Mouse (Mus musculus) myocyte (in vitro differentiated cells): ENCODE measurements around the gene Tor2a.

Experiments
- CEBPB ChIP-seq: IDR thresholded peaks from 2 replicates; pipeline ENCODE4 v1.6.1; 2011; ENCODE audit warnings: mild to moderate bottlenecking, moderate library complexity; ENCODE audit not compliant: poor library complexity, insufficient read depth, severe bottlenecking
- E2F4 ChIP-seq: IDR thresholded peaks from one replicate; pipeline ENCODE4 v1.6.1; 2011; ENCODE audit warnings: mild to moderate bottlenecking, control low read depth, moderate library complexity; ENCODE audit not compliant: insufficient read depth
- MAX ChIP-seq: IDR thresholded peaks from one replicate; pipeline ENCODE4 v1.6.1; 2011; ENCODE audit warnings: low read depth, mild to moderate bottlenecking, control low read depth
- MYOD1 ChIP-seq, 3 experiments: IDR thresholded peaks; one replicate each; pipeline ENCODE4 v1.6.1; 2011; ENCODE audit warnings: control low read depth in 2 of 3, low read depth in 2 of 3, mild to moderate bottlenecking in 2 of 3, moderate library complexity in 1 of 3; ENCODE audit not compliant: insufficient read length in 2 of 3, control insufficient read depth in 1 of 3
- POLR2A ChIP-seq: IDR thresholded peaks from one replicate; pipeline ENCODE4 v1.6.1; 2011; ENCODE audit warnings: low read depth, mild to moderate bottlenecking, control low read depth, moderate library complexity; ENCODE audit not compliant: insufficient read length
- POLR2AphosphoS2 ChIP-seq: IDR thresholded peaks from one replicate; pipeline ENCODE4 v1.6.1; 2011; ENCODE audit warnings: low read depth, control low read depth; ENCODE audit not compliant: insufficient read length
- REST ChIP-seq: IDR thresholded peaks from one replicate; pipeline ENCODE4 v1.6.1; 2011; ENCODE audit warnings: mild to moderate bottlenecking, control low read depth, moderate library complexity; ENCODE audit not compliant: insufficient read depth, insufficient read length
- SRF ChIP-seq: IDR thresholded peaks from one replicate; pipeline ENCODE4 v1.6.1; 2011; ENCODE audit warnings: low read depth; ENCODE audit not compliant: control insufficient read depth, insufficient read length
- TCF12 ChIP-seq: IDR thresholded peaks from one replicate; pipeline ENCODE4 v1.6.1; 2011; ENCODE audit warnings: mild to moderate bottlenecking, control low read depth; ENCODE audit not compliant: poor library complexity, insufficient read depth, severe bottlenecking
- TCF3 ChIP-seq: IDR thresholded peaks from one replicate; pipeline ENCODE4 v1.6.1; 2011; ENCODE audit warnings: low read depth, control low read depth; ENCODE audit not compliant: insufficient read length
- USF1 ChIP-seq: IDR thresholded peaks from one replicate; pipeline ENCODE4 v1.6.1; 2011; ENCODE audit warnings: low read depth, mild to moderate bottlenecking, control low read depth, moderate library complexity

GRCm38 (mm10) chr2:32718761-32719160, 38.3 kb upstream of the Tor2a start:
- TF ChIP-seq POLR2A (no peak), USF1 (no peak), E2F4 (no peak), TCF3 (no peak), TCF12 (no peak), MAX (no peak), CEBPB (no peak), REST (no peak), POLR2AphosphoS2 (no peak), MYOD1 (IDR thresholded peaks at IDR 0.05; ENCODE audit: control insufficient read depth in 1 of 3, insufficient read length in 2 of 3, low read depth in 2 of 3) (no peak), SRF (no peak)
